In genomic region chr11:98031443-98031770, GRCm38 (mm10) we compare ENCODE assay signal across 10 mouse cellular contexts. TPM values are rescaled to one million over a fixed set of nuclear protein-coding genes. Genes with fewer than 3 reads are reported as not detected.
DNase-seq lines count a peak whose midpoint lies in the region; ATAC-seq and TF ChIP-seq lines count a peak whose summit lies in the region.
"Had no signal": no experiment of that assay in that cellular context is flagged by ENCODE, and none has a peak within 500 bp of the region (broad histone marks: within the 10 kb centered on the region; RNA-seq: fewer than 3 reads in every experiment).

No protein-coding gene starts in this region.

- no peak overlapping the region for H3K4me2 ChIP-seq in forebrain, embryonic 16.5 days (ENCODE audit: low read length)
- H3K4me2 ChIP-seq: limb, embryonic 12.5 days had no signal

- H3K9ac ChIP-seq in forebrain, embryonic 16.5 days (replicated peaks; ENCODE audit: low read depth, low read length) = no peak overlapping the region
- no peak overlapping the region for H3K9ac ChIP-seq in ES-Bruce4 (ENCODE audit: low read depth, poor library complexity, severe bottlenecking)
- H3K9ac ChIP-seq: limb, embryonic 12.5 days had no signal

- peak; percentile 82 for DNase-seq in forebrain, embryonic 10.5 days (ENCODE audit: extremely low spot score, low spot score)
- peak; percentile 74 for DNase-seq in c-Kit-positive CD71-positive TER-119-positive erythroid progenitor cells, embryonic 14.5 days (ENCODE audit: low spot score)
- peak; percentile 71 to 82 for DNase-seq in layer of hippocampus, adult 2 months (ENCODE audit: low spot score in 2 of 2)
- peak; percentile 87 for DNase-seq in lung, postnatal 36 days
- peak; percentile 46 to 60 for DNase-seq in spleen, postnatal 36 days (ENCODE audit: low spot score in 2 of 2)

- H3K9me3 ChIP-seq in forebrain, embryonic 10.5 days = no peaks in the 10 kb centered on the region
- no peaks in the 10 kb centered on the region for H3K9me3 ChIP-seq in forebrain, embryonic 16.5 days (ENCODE audit: control insufficient read depth, low read length)
- no peaks in the 10 kb centered on the region for H3K9me3 ChIP-seq in ES-Bruce4 (replicated peaks; ENCODE audit: control insufficient read depth, insufficient read depth, low read length, poor library complexity, severe bottlenecking)
- H3K9me3 ChIP-seq: limb, embryonic 12.5 days had no signal

- ATAC-seq in forebrain, embryonic 16.5 days = no peak
- 0 out of 2 replicates have a peak, but pooled peaks have one; percentile 40 for ATAC-seq in granulocyte monocyte progenitor cell, adult 5-6 weeks (replicated peaks; ENCODE audit: poor library complexity, severe bottlenecking)
- ATAC-seq: Patski had no signal

- no peak overlapping the region for H3K4me3 ChIP-seq in forebrain, embryonic 10.5 days
- no peak overlapping the region for H3K4me3 ChIP-seq in forebrain, embryonic 16.5 days (replicated peaks; ENCODE audit: low read length)
- no peak overlapping the region for H3K4me3 ChIP-seq in ES-Bruce4 (ENCODE audit: low read depth, low read length)
- no peak overlapping the region for H3K4me3 ChIP-seq in layer of hippocampus, adult 2 months
- H3K4me3 ChIP-seq: limb, embryonic 12.5 days had no signal

- H3K4me1 ChIP-seq in forebrain, embryonic 10.5 days = peaks cover 29% of the 10 kb centered on the region
- H3K4me1 ChIP-seq in forebrain, embryonic 16.5 days (replicated peaks; ENCODE audit: control insufficient read depth, insufficient read depth, low read length) = peaks cover 26% of the 10 kb centered on the region
- H3K4me1 ChIP-seq in ES-Bruce4 (ENCODE audit: control insufficient read depth, insufficient read depth, low read length) = peaks cover 5% of the 10 kb centered on the region

- peaks cover 42% of the 10 kb centered on the region for H3K36me3 ChIP-seq in forebrain, embryonic 10.5 days (replicated peaks)
- peaks cover 18% of the 10 kb centered on the region for H3K36me3 ChIP-seq in forebrain, embryonic 16.5 days (ENCODE audit: control insufficient read depth, insufficient read depth)
- H3K36me3 ChIP-seq in ES-Bruce4 (ENCODE audit: control insufficient read depth, insufficient read depth, low read length, poor library complexity, severe bottlenecking) = peaks cover 37% of the 10 kb centered on the region

- TF ChIP-seq POLR2A in ES-Bruce4 (IDR thresholded peaks at IDR 0.05; ENCODE audit: insufficient read depth, low read length) = no peak

- WGBS in forebrain, embryonic 10.5 days = 9% methylated on average over 5 of the region's 5 CpGs
- 2% methylated on average over 5 of the region's 5 CpGs for whole genome bisulfite sequencing in forebrain, embryonic 16.5 days

- no peak for TF ChIP-seq EP300 in ES-Bruce4 (IDR thresholded peaks at IDR 0.05; ENCODE audit: insufficient read depth, low read depth, low read length)

- H3K27ac ChIP-seq in forebrain, embryonic 10.5 days = no peak overlapping the region
- no peak overlapping the region for H3K27ac ChIP-seq in forebrain, embryonic 16.5 days (ENCODE audit: low read length)
- peak overlapping the region; percentile 67 for H3K27ac ChIP-seq in ES-Bruce4 (ENCODE audit: insufficient read depth, low read length)
- H3K27ac ChIP-seq in layer of hippocampus, adult 2 months = no peak overlapping the region
- H3K27ac ChIP-seq: limb, embryonic 12.5 days had no signal

- peaks cover 19% of the 10 kb centered on the region for H3K27me3 ChIP-seq in forebrain, embryonic 10.5 days (ENCODE audit: poor library complexity, severe bottlenecking)
- H3K27me3 ChIP-seq in forebrain, embryonic 16.5 days (replicated peaks; ENCODE audit: control insufficient read depth, insufficient read depth, low read length) = peaks cover under 1% of the 10 kb centered on the region; the same call in 1 of the 2 replicates
- H3K27me3 ChIP-seq in ES-Bruce4 (ENCODE audit: control insufficient read depth, insufficient read depth, low read length, poor library complexity, severe bottlenecking) = no peaks in the 10 kb centered on the region
- H3K27me3 ChIP-seq: Patski had no signal

- TF ChIP-seq CTCF in ES-Bruce4 (IDR thresholded peaks at IDR 0.05; ENCODE audit: low read depth, low read length) = peak; percentile 78
- TF ChIP-seq CTCF in layer of hippocampus, adult 2 months (conservative IDR thresholded peaks at IDR 0.05) = peak; percentile 96

RNA-seq across cellular contexts. Expression of gene Rpl19, which starts 4.9 kb away (rescaled TPM):
- polyA plus RNA-seq in forebrain, embryonic 10.5 days (2016; fragmentation: Nextera tagmentation; extraction: Ambion mirVana) = 1,192 and 1,195 TPM in 2 replicates
- 652 and 659 TPM in 2 replicates for polyA plus RNA-seq in forebrain, embryonic 16.5 days (2015; fragmentation: Nextera tagmentation; extraction: Ambion mirVana)
- polyA plus RNA-seq in ES-Bruce4 (2011; ENCODE audit: insufficient read depth, insufficient read length, low read depth, missing spikeins) = 2,020 and 2,244 TPM in 2 replicates
- 3,567 and 3,801 TPM in 2 replicates for total RNA-seq in granulocyte monocyte progenitor cell, adult 5-6 weeks (2014; fragmentation: Nextera tagmentation)
- 1,586 and 1,858 TPM in 2 replicates for total RNA-seq in granulocyte monocyte progenitor cell, adult 5-6 weeks (2017)
- 100 to 1,000 TPM; 615 to 621 TPM for total RNA-seq in layer of hippocampus, adult 2 months (2021)

RNA-seq across cellular contexts. Expression of gene Cacnb1, which starts 8.6 kb away (rescaled TPM):
- 5.3 and 6.0 TPM in 2 replicates for polyA plus RNA-seq in forebrain, embryonic 10.5 days (2016; fragmentation: Nextera tagmentation; extraction: Ambion mirVana)
- polyA plus RNA-seq in forebrain, embryonic 16.5 days (2015; fragmentation: Nextera tagmentation; extraction: Ambion mirVana) = 39.0 and 52.1 TPM in 2 replicates
- polyA plus RNA-seq in ES-Bruce4 (2011; ENCODE audit: insufficient read depth, insufficient read length, low read depth, missing spikeins) = 5.2 and 6.3 TPM in 2 replicates
- 0.71 and 4.5 TPM in 2 replicates for total RNA-seq in granulocyte monocyte progenitor cell, adult 5-6 weeks (2014; fragmentation: Nextera tagmentation)
- 0.56 and 0.77 TPM in 2 replicates for total RNA-seq in granulocyte monocyte progenitor cell, adult 5-6 weeks (2017)
- total RNA-seq in layer of hippocampus, adult 2 months (2021) = 100 to 1,000 TPM; 139 to 142 TPM

RNA-seq across cellular contexts. Expression of gene Stac2, which starts 21.9 kb away (rescaled TPM):
- 0.32 and 0.42 TPM in 2 replicates for polyA plus RNA-seq in forebrain, embryonic 10.5 days (2016; fragmentation: Nextera tagmentation; extraction: Ambion mirVana)
- polyA plus RNA-seq in forebrain, embryonic 16.5 days (2015; fragmentation: Nextera tagmentation; extraction: Ambion mirVana) = 3.4 and 5.4 TPM in 2 replicates
- polyA plus RNA-seq in ES-Bruce4 (2011; ENCODE audit: insufficient read depth, insufficient read length, low read depth, missing spikeins) = 5.6 and 9.6 TPM in 2 replicates
- total RNA-seq in granulocyte monocyte progenitor cell, adult 5-6 weeks (2014; fragmentation: Nextera tagmentation) = not detected in 2 replicates
- total RNA-seq in granulocyte monocyte progenitor cell, adult 5-6 weeks (2017) = not detected in 2 replicates
- total RNA-seq in layer of hippocampus, adult 2 months (2021) = 10 to 100 TPM; 50.2 to 50.8 TPM

RNA-seq across cellular contexts. Expression of gene Arl5c, which starts 35.4 kb away (rescaled TPM):
- polyA plus RNA-seq in forebrain, embryonic 10.5 days (2016; fragmentation: Nextera tagmentation; extraction: Ambion mirVana) = 15.2 and 17.6 TPM in 2 replicates
- 4.6 and 6.4 TPM in 2 replicates for polyA plus RNA-seq in forebrain, embryonic 16.5 days (2015; fragmentation: Nextera tagmentation; extraction: Ambion mirVana)
- polyA plus RNA-seq in ES-Bruce4 (2011; ENCODE audit: insufficient read depth, insufficient read length, low read depth, missing spikeins) = 2.8 and 3.6 TPM in 2 replicates
- 11.0 and 15.7 TPM in 2 replicates for total RNA-seq in granulocyte monocyte progenitor cell, adult 5-6 weeks (2014; fragmentation: Nextera tagmentation)
- 2.9 and 6.1 TPM in 2 replicates for total RNA-seq in granulocyte monocyte progenitor cell, adult 5-6 weeks (2017)
- 1 to 10 TPM; 1.4 to 1.7 TPM for total RNA-seq in layer of hippocampus, adult 2 months (2021)

RNA-seq across cellular contexts. Expression of gene Plxdc1, which starts 45.2 kb away (rescaled TPM):
- 0.11 and 0.16 TPM in 2 replicates for polyA plus RNA-seq in forebrain, embryonic 10.5 days (2016; fragmentation: Nextera tagmentation; extraction: Ambion mirVana)
- 0.72 and 0.96 TPM in 2 replicates for polyA plus RNA-seq in forebrain, embryonic 16.5 days (2015; fragmentation: Nextera tagmentation; extraction: Ambion mirVana)
- polyA plus RNA-seq in ES-Bruce4 (2011; ENCODE audit: insufficient read depth, insufficient read length, low read depth, missing spikeins) = 3.0 and 3.3 TPM in 2 replicates
- 3.1 and 3.2 TPM in 2 replicates for total RNA-seq in granulocyte monocyte progenitor cell, adult 5-6 weeks (2014; fragmentation: Nextera tagmentation)
- 1.6 and 3.9 TPM in 2 replicates for total RNA-seq in granulocyte monocyte progenitor cell, adult 5-6 weeks (2017)
- total RNA-seq in layer of hippocampus, adult 2 months (2021) = 10 to 100 TPM in 1 of 2 experiments, 1 to 10 TPM in 1; 9.0 to 10.3 TPM
- polyA plus RNA-seq: limb, embryonic 12.5 days had no signal
